In the genomic region with DNA sequence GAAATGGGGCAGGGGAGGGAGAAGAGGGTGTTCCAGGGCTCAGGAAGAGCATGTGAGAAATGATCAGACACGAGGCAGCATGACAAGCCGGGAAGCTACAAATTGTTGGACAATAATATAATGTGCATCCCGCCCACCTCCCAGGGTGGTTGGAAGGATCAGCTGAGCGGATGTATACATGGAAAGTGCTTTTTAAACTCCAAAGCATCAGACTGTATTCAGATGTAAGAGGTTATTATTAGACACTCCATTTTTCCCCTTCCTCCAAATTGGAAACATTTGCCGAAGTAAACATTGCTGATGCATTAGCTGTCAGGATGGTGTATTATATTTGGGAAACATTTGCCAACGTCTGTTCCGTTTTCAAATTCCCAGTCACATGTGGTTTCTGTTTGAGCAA, we compare ENCODE assay signal across 23 mouse cellular contexts.
A peak's percentile ranks its signal among the peaks of the same experiment; 100 is the strongest.
DNase-seq lines count a peak whose midpoint lies in the region; ATAC-seq lines count a peak whose summit lies in the region.
"Had no signal": no experiment of that assay in that cellular context is flagged by ENCODE, and none has a peak within 500 bp of the region (broad histone marks: within the 10 kb centered on the region; RNA-seq: fewer than 3 reads in every experiment).

No protein-coding gene starts in this region.

- H3K4me2 ChIP-seq in embryonic facial prominence, embryonic 14.5 days (ENCODE audit: low read depth, low read length): no peak overlapping the region
- peak overlapping the region; percentile 6; the same call in 1 of the 2 replicates for H3K4me2 ChIP-seq in lung, embryonic 16.5 days (ENCODE audit: low read depth, low read length)
- H3K4me2 ChIP-seq: embryonic facial prominence, embryonic 12.5 days; forebrain, embryonic 15.5 days; hindbrain, embryonic 13.5 days; liver, embryonic 15.5 days; midbrain, embryonic 13.5 days had no signal

- no peak overlapping the region for H3K4me3 ChIP-seq in embryonic facial prominence, embryonic 14.5 days (ENCODE audit: low read depth, low read length)
- no peak overlapping the region for H3K4me3 ChIP-seq in embryonic facial prominence, embryonic 10.5 days
- no peak overlapping the region for H3K4me3 ChIP-seq in lung, embryonic 16.5 days (ENCODE audit: low read length)
- H3K4me3 ChIP-seq: embryonic facial prominence, embryonic 12.5 days; forebrain, embryonic 15.5 days; heart, adult 2 months; hindbrain, embryonic 13.5 days; liver, embryonic 15.5 days; midbrain, embryonic 13.5 days had no signal

- H3K9ac ChIP-seq in embryonic facial prominence, embryonic 14.5 days (ENCODE audit: low read depth, low read length): no peak overlapping the region
- H3K9ac ChIP-seq in lung, embryonic 16.5 days (ENCODE audit: low read length): no peak overlapping the region
- H3K9ac ChIP-seq: embryonic facial prominence, embryonic 12.5 days; forebrain, embryonic 15.5 days; hindbrain, embryonic 13.5 days; liver, embryonic 15.5 days; midbrain, embryonic 13.5 days had no signal

- DNase-seq in embryonic facial prominence, embryonic 14.5 days (ENCODE audit: low spot score): peak; percentile 64
- DNase-seq in embryonic facial prominence, embryonic 10.5 days (ENCODE audit: low spot score): no peak
- peak; percentile 85 for DNase-seq in NIH3T3 (ENCODE audit: low read depth)
- peak; percentile 34 to 59 for DNase-seq in lung, postnatal 4 days
- DNase-seq in frontal cortex, postnatal 10 days (ENCODE audit: low spot score in 2 of 2): no peak
- no peak for DNase-seq in kidney, adult 11 months
- DNase-seq: adrenal gland, adult 8-10 months; cerebellum, adult 18-20 months; cerebellum, postnatal 14 days; gastrocnemius, postnatal 25 days; heart, adult 2 months; heart, postnatal 36 days; kidney, adult 18-20 months; kidney, postnatal 4 days; liver had no signal

- no peak overlapping the region for H3K27ac ChIP-seq in embryonic facial prominence, embryonic 14.5 days (replicated peaks; ENCODE audit: low read depth, low read length)
- no peak overlapping the region for H3K27ac ChIP-seq in embryonic facial prominence, embryonic 10.5 days (replicated peaks)
- H3K27ac ChIP-seq in lung, embryonic 16.5 days (ENCODE audit: low read length): peak overlapping the region; percentile 48
- H3K27ac ChIP-seq: embryonic facial prominence, embryonic 12.5 days; forebrain, embryonic 15.5 days; heart, adult 2 months; hindbrain, embryonic 13.5 days; liver, embryonic 15.5 days; midbrain, embryonic 13.5 days had no signal

- no peaks in the 10 kb centered on the region for H3K27me3 ChIP-seq in embryonic facial prominence, embryonic 14.5 days (replicated peaks; ENCODE audit: control insufficient read depth, insufficient read depth, low read length)
- no peaks in the 10 kb centered on the region for H3K27me3 ChIP-seq in embryonic facial prominence, embryonic 10.5 days (replicated peaks; ENCODE audit: low read depth, poor library complexity, severe bottlenecking)
- no peaks in the 10 kb centered on the region for H3K27me3 ChIP-seq in lung, embryonic 16.5 days (ENCODE audit: control insufficient read depth, insufficient read depth, low read depth, low read length)
- H3K27me3 ChIP-seq: embryonic facial prominence, embryonic 12.5 days; forebrain, embryonic 15.5 days; hindbrain, embryonic 13.5 days; liver, embryonic 15.5 days; midbrain, embryonic 13.5 days; Patski had no signal

- WGBS in embryonic facial prominence, embryonic 14.5 days: 44% methylated on average over 7 of the region's 7 CpGs
- WGBS in embryonic facial prominence, embryonic 10.5 days: 77% methylated on average over 7 of the region's 7 CpGs
- 42% methylated on average over 7 of the region's 7 CpGs for whole genome bisulfite sequencing in lung, embryonic 16.5 days

- no peak for ATAC-seq in embryonic facial prominence, embryonic 14.5 days (ENCODE audit: low read depth)
- ATAC-seq in lung, embryonic 16.5 days (ENCODE audit: low read depth): peak; percentile 93
- ATAC-seq: CD4-positive, CD25-positive, alpha-beta regulatory T cell, adult 4 months; forebrain, embryonic 15.5 days; midbrain, embryonic 13.5 days; Patski had no signal

- H3K9me3 ChIP-seq in embryonic facial prominence, embryonic 14.5 days (ENCODE audit: control insufficient read depth, low read length): no peaks in the 10 kb centered on the region
- H3K9me3 ChIP-seq in embryonic facial prominence, embryonic 10.5 days: no peaks in the 10 kb centered on the region
- H3K9me3 ChIP-seq in lung, embryonic 16.5 days (ENCODE audit: control insufficient read depth, low read length): no peaks in the 10 kb centered on the region
- H3K9me3 ChIP-seq: embryonic facial prominence, embryonic 12.5 days; forebrain, embryonic 15.5 days; hindbrain, embryonic 13.5 days; liver, embryonic 15.5 days; midbrain, embryonic 13.5 days had no signal

- H3K4me1 ChIP-seq in embryonic facial prominence, embryonic 14.5 days (ENCODE audit: control insufficient read depth, insufficient read depth, low read length): 0 out of 2 replicates have a peak, but pooled peaks cover 3% of the 10 kb centered on the region
- 0 out of 2 replicates have a peak, but pooled peaks cover 3% of the 10 kb centered on the region for H3K4me1 ChIP-seq in embryonic facial prominence, embryonic 10.5 days
- H3K4me1 ChIP-seq in lung, embryonic 16.5 days (replicated peaks; ENCODE audit: control insufficient read depth, insufficient read depth, low read length): peaks cover 8% of the 10 kb centered on the region; the same call in 1 of the 2 replicates
- H3K4me1 ChIP-seq: forebrain, embryonic 15.5 days; liver, embryonic 15.5 days; midbrain, embryonic 13.5 days had no signal

- H3K36me3 ChIP-seq in embryonic facial prominence, embryonic 14.5 days (ENCODE audit: control insufficient read depth, insufficient read depth, low read length): no peaks in the 10 kb centered on the region
- no peaks in the 10 kb centered on the region for H3K36me3 ChIP-seq in embryonic facial prominence, embryonic 10.5 days (replicated peaks)
- no peaks in the 10 kb centered on the region for H3K36me3 ChIP-seq in lung, embryonic 16.5 days (ENCODE audit: control insufficient read depth, insufficient read depth, low read length)
- H3K36me3 ChIP-seq: embryonic facial prominence, embryonic 12.5 days; forebrain, embryonic 15.5 days; hindbrain, embryonic 13.5 days; liver, embryonic 15.5 days; midbrain, embryonic 13.5 days had no signal

Comparison
In these comparisons a context has a peak if more than half of its experiments do, and no peak if none do; other contexts are left out.
1. DNase-seq: peak in embryonic facial prominence, embryonic 14.5 days (single experiment), NIH3T3 (single experiment) and lung, postnatal 4 days (2 of 2); none in embryonic facial prominence, embryonic 10.5 days (single experiment), frontal cortex, postnatal 10 days (0 of 2) and kidney, adult 11 months (single experiment).